Mouse (Mus musculus) kidney, postnatal 36 days (tissue): ENCODE results near the gene Pdap1.
"Not testable (repeated sequence)": the region's sequence is repeated elsewhere in the genome, so short reads cannot be mapped to it uniquely, and the experiment has no call there.

ENCODE experiments used
- DNase-seq, 2 experiments: peaks; one replicate each; pipeline ENCODE4 v3.0.0; 2021 to 2022; ENCODE audit warnings: mixed read lengths in 2 of 2

Pdap1 gene

GRCm38 (mm10) chr5:145118005-145118404 lies 22.0 kb downstream of the Pdap1 start:
- DNase-seq, result peak; percentile 46 to 58

- peak; percentile 61 to 84 for DNase-seq
Observed at GRCm38 (mm10) chr5:145116916-145117315, 23.1 kb downstream of the Pdap1 start.

- peak; percentile 73 to 89 for DNase-seq
Observed at GRCm38 (mm10) chr5:145116316-145116715, 23.7 kb downstream of the Pdap1 start.

- DNase-seq, result no peak
Observed at GRCm38 (mm10) chr5:145115736-145116135, 24.3 kb downstream of the Pdap1 start.

- DNase-seq, result peak; percentile 60 to 78
Observed at GRCm38 (mm10) chr5:145114606-145115473, 25.2 kb downstream of the Pdap1 start.

- DNase-seq, result peak; percentile 83 to 90
Observed at GRCm38 (mm10) chr5:145114071-145114605, 25.9 kb downstream of the Pdap1 start, which contains the start of gene Arpc1b. Gene Arpc1b, plus strand, starts transcription at chr5:145114215.

GRCm38 (mm10) chr5:145113416-145113815 lies 26.6 kb downstream of the Pdap1 start:
- peak in 1 of 2 experiments; percentile 12 for DNase-seq

- no peak for DNase-seq
Observed at GRCm38 (mm10) chr5:145112566-145112965, 27.5 kb downstream of the Pdap1 start.

GRCm38 (mm10) chr5:145110401-145110800 lies 29.6 kb downstream of the Pdap1 start:
- no peak for DNase-seq

GRCm38 (mm10) chr5:145105694-145106275 lies 34.3 kb downstream of the Pdap1 start:
- DNase-seq, result no peak

- DNase-seq, result no peak
Observed at GRCm38 (mm10) chr5:145104328-145104727, 35.7 kb downstream of the Pdap1 start.

GRCm38 (mm10) chr5:145102706-145103105 lies 37.3 kb downstream of the Pdap1 start:
- no peak for DNase-seq

- not testable (repeated sequence) for DNase-seq
Observed at GRCm38 (mm10) chr5:145101451-145101850, 38.6 kb downstream of the Pdap1 start.

- no peak for DNase-seq
Observed at GRCm38 (mm10) chr5:145100960-145101359, 39.1 kb downstream of the Pdap1 start.

GRCm38 (mm10) chr5:145098340-145098821 lies 41.7 kb downstream of the Pdap1 start:
- no peak for DNase-seq

- no peak for DNase-seq
Observed at GRCm38 (mm10) chr5:145096195-145096594, 43.8 kb downstream of the Pdap1 start.

- DNase-seq, result no peak
Observed at GRCm38 (mm10) chr5:145089878-145090277, 50.2 kb downstream of the Pdap1 start.

- no peak for DNase-seq
Observed at GRCm38 (mm10) chr5:145088186-145088585, 51.9 kb downstream of the Pdap1 start.

GRCm38 (mm10) chr5:145084822-145085221 lies 55.2 kb downstream of the Pdap1 start:
- DNase-seq, result no peak

- peak; percentile 96 to 99 for DNase-seq
Observed at GRCm38 (mm10) chr5:145083632-145084451, 56.2 kb downstream of the Pdap1 start, which contains the start of the genes Arpc1a and Kpna7. Gene Arpc1a, plus strand, starts transcription at chr5:145083830. Gene Kpna7, minus strand, starts transcription at chr5:145084030.

- not testable (repeated sequence) for DNase-seq
Observed at GRCm38 (mm10) chr5:145083201-145083600, 56.8 kb downstream of the Pdap1 start.

GRCm38 (mm10) chr5:145081866-145082613 lies 58.0 kb downstream of the Pdap1 start:
- DNase-seq, result no peak
